In genomic region chr10:62577673-62578337, GRCm38 (mm10) we compare ENCODE assay signal across 8 mouse cellular contexts. TPM values are rescaled to one million over a fixed set of nuclear protein-coding genes. Genes with fewer than 3 reads are reported as not detected.
DNase-seq lines count a peak whose midpoint lies in the region; ATAC-seq and TF ChIP-seq lines count a peak whose summit lies in the region.

No protein-coding gene starts in this region.

- peak overlapping the region; percentile 87 for H3K9ac ChIP-seq in kidney, embryonic 16.5 days (replicated peaks; ENCODE audit: low read length)
- H3K9ac ChIP-seq in MEL (ENCODE audit: control insufficient read depth, low read depth, low read length, poor library complexity, severe bottlenecking) = peak overlapping the region; percentile 78
- peak overlapping the region; percentile 70 for H3K9ac ChIP-seq in limb, embryonic 11.5 days (ENCODE audit: low read length)
- H3K9ac ChIP-seq in neural tube, embryonic 15.5 days (replicated peaks) = peak overlapping the region; percentile 83

- 1% methylated on average over 53 of the region's 54 CpGs for WGBS in kidney, embryonic 16.5 days
- WGBS in limb, embryonic 11.5 days = 1% methylated on average over 54 of the region's 54 CpGs
- 2% methylated on average over 54 of the region's 54 CpGs for WGBS in neural tube, embryonic 15.5 days

- H3K4me3 ChIP-seq in kidney, embryonic 16.5 days (ENCODE audit: low read length) = peak overlapping the region; percentile 96
- H3K4me3 ChIP-seq in MEL (ENCODE audit: control insufficient read depth in 1 of 2, insufficient read depth in 1 of 2, low read depth in 2 of 2, low read length in 2 of 2) = peak overlapping the region; percentile 65 to 68
- peak overlapping the region; percentile 76 for H3K4me3 ChIP-seq in limb, embryonic 11.5 days (ENCODE audit: low read depth, low read length)
- H3K4me3 ChIP-seq in neural tube, embryonic 15.5 days (replicated peaks) = peak overlapping the region; percentile 92

- peaks cover 13% of the 10 kb centered on the region for H3K4me1 ChIP-seq in kidney, embryonic 16.5 days (ENCODE audit: insufficient read depth, low read length)
- H3K4me1 ChIP-seq in MEL (ENCODE audit: control insufficient read depth in 1 of 2, insufficient read depth in 2 of 2, low read length in 2 of 2) = no peaks in the 10 kb centered on the region
- H3K4me1 ChIP-seq in limb, embryonic 11.5 days (ENCODE audit: control insufficient read depth, insufficient read depth, low read length) = peaks cover 3% of the 10 kb centered on the region; the same call in 1 of the 2 replicates
- H3K4me1 ChIP-seq in neural tube, embryonic 15.5 days = peaks cover 25% of the 10 kb centered on the region

- H3K79me2 ChIP-seq in MEL (ENCODE audit: control insufficient read depth, insufficient read depth, low read length, poor library complexity) = peaks cover 15% of the 10 kb centered on the region

- DNase-seq in kidney, postnatal 14 days = no peak
- no peak for DNase-seq in MEL (ENCODE audit: low read depth, low spot score)
- DNase-seq in limb, embryonic 11.5 days (ENCODE audit: low spot score) = no peak
- no peak for DNase-seq in cerebellum, adult 11 months
- no peak for DNase-seq in gastrocnemius, postnatal 14 days

- no peaks in the 10 kb centered on the region for H3K27me3 ChIP-seq in kidney, embryonic 16.5 days (ENCODE audit: insufficient read depth, low read length)
- H3K27me3 ChIP-seq in MEL (ENCODE audit: control insufficient read depth in 1 of 2, insufficient read depth in 2 of 2, low read length in 2 of 2) = no peaks in the 10 kb centered on the region
- H3K27me3 ChIP-seq in limb, embryonic 11.5 days (ENCODE audit: control insufficient read depth, insufficient read depth, low read length) = no peaks in the 10 kb centered on the region
- H3K27me3 ChIP-seq in neural tube, embryonic 15.5 days (replicated peaks) = no peaks in the 10 kb centered on the region

- no peak overlapping the region for H3K27ac ChIP-seq in kidney, embryonic 16.5 days (ENCODE audit: low read length)
- H3K27ac ChIP-seq in MEL (ENCODE audit: control insufficient read depth, low read depth, low read length) = peak overlapping the region; percentile 42; the same call in 1 of the 2 replicates
- no peak overlapping the region for H3K27ac ChIP-seq in limb, embryonic 11.5 days (replicated peaks; ENCODE audit: low read depth, low read length)
- peak overlapping the region; percentile 86 for H3K27ac ChIP-seq in neural tube, embryonic 15.5 days (replicated peaks)

- TF ChIP-seq EP300 in MEL (IDR thresholded peaks at IDR 0.05; ENCODE audit: low read depth in 1 of 2, low read length in 2 of 2) = no peak

- no peak for TF ChIP-seq RAD21 in MEL (IDR thresholded peaks at IDR 0.05; ENCODE audit: low read depth, low read length)

- no peak for TF ChIP-seq CTCF in MEL (IDR thresholded peaks at IDR 0.05 in 2 of 3, conservative IDR thresholded peaks at IDR 0.05 in 1 of 3; ENCODE audit: control insufficient read depth in 1 of 3, insufficient read depth in 1 of 3, low read depth in 2 of 3, low read length in 3 of 3, poor library complexity in 1 of 3, severe bottlenecking in 1 of 3)

- peak overlapping the region; percentile 94 for H3K4me2 ChIP-seq in kidney, embryonic 16.5 days (replicated peaks; ENCODE audit: low read depth, low read length)
- peak overlapping the region; percentile 91 for H3K4me2 ChIP-seq in limb, embryonic 11.5 days (ENCODE audit: low read depth, severe bottlenecking)
- H3K4me2 ChIP-seq in neural tube, embryonic 15.5 days = peak overlapping the region; percentile 89

- peak in 1 of 2 experiments; percentile 98; a peak in 2 of 4 replicates for TF ChIP-seq POLR2A in MEL (IDR thresholded peaks at IDR 0.05; ENCODE audit: control insufficient read depth in 1 of 2, insufficient read depth in 1 of 2, low read depth in 1 of 2, low read length in 2 of 2, poor library complexity in 1 of 2)

- no peaks in the 10 kb centered on the region for H3K9me3 ChIP-seq in kidney, embryonic 16.5 days (ENCODE audit: low read length)
- no peaks in the 10 kb centered on the region for H3K9me3 ChIP-seq in MEL (replicated peaks; ENCODE audit: insufficient read depth, low read length)
- no peaks in the 10 kb centered on the region for H3K9me3 ChIP-seq in limb, embryonic 11.5 days (ENCODE audit: control insufficient read depth, low read length)
- no peaks in the 10 kb centered on the region for H3K9me3 ChIP-seq in neural tube, embryonic 15.5 days (replicated peaks)

- H3K36me3 ChIP-seq in kidney, embryonic 16.5 days (ENCODE audit: insufficient read depth, low read length) = peaks cover 33% of the 10 kb centered on the region
- H3K36me3 ChIP-seq in MEL (ENCODE audit: control insufficient read depth in 1 of 2, insufficient read depth in 2 of 2, low read length in 2 of 2) = peaks cover 14 to 21% of the 10 kb centered on the region in 2 experiments
- H3K36me3 ChIP-seq in limb, embryonic 11.5 days (ENCODE audit: control insufficient read depth, insufficient read depth, low read length) = peaks cover 12% of the 10 kb centered on the region
- peaks cover 50% of the 10 kb centered on the region for H3K36me3 ChIP-seq in neural tube, embryonic 15.5 days

- intact Hi-C loops in gastrocnemius, postnatal 14 days (cut with DNase I; ENCODE audit: low total_unique reads) = no loop called here

- peak; percentile 80 for ATAC-seq in kidney, embryonic 16.5 days (ENCODE audit: low FRiP score, low TSS enrichment)
- peak; percentile 74 for ATAC-seq in erythroblast, adult 5-6 weeks (replicated peaks; ENCODE audit: low FRiP score, poor library complexity, severe bottlenecking)
- peak; percentile 71 for ATAC-seq in limb, embryonic 11.5 days (ENCODE audit: insufficient number of reproducible peaks, low FRiP score, low TSS enrichment, low read depth)
- peak; percentile 83 for ATAC-seq in neural tube, embryonic 15.5 days (ENCODE audit: low FRiP score)

TF ChIP-seq in MEL, 35 proteins besides CTCF, POLR2A, EP300 and RAD21:
- TF ChIP-seq UBTF (IDR thresholded peaks at IDR 0.05; ENCODE audit: borderline replicate concordance, insufficient read depth, low read depth, low read length) (peak; percentile 94; the same call in 1 of the 2 replicates), MAZ (IDR thresholded peaks at IDR 0.05; ENCODE audit: low read depth, low read length) (no peak)

RNA-seq across cellular contexts. Expression of gene Kif1bp, which starts 0.5 kb away (rescaled TPM):
- polyA plus RNA-seq in kidney, embryonic 16.5 days (2015; fragmentation: Nextera tagmentation; extraction: Ambion mirVana) = 35.5 and 39.0 TPM in 2 replicates
- total RNA-seq in MEL (2012; rRNA removed) = 17.3 and 17.6 TPM in 2 replicates
- polyA plus RNA-seq in MEL (2012; ENCODE audit: insufficient read depth in 1 of 2, insufficient read length in 2 of 2, low read depth in 1 of 2, low replicate concordance in 2 of 2, missing spikeins in 1 of 2) = 100 to 1,000 TPM in 1 of 2 experiments, 10 to 100 TPM in 1; 24.7 to 177 TPM
- total RNA-seq in erythroblast, adult 5-6 weeks (2015; ENCODE audit: low replicate concordance) = 7.3 and 16.1 TPM in 2 replicates
- total RNA-seq in erythroblast, adult 5-6 weeks (2017; ENCODE audit: low replicate concordance) = 3.5 and 7.9 TPM in 2 replicates
- polyA plus RNA-seq in limb, embryonic 11.5 days (2014; fragmentation: Nextera tagmentation; extraction: Ambion mirVana) = 43.1 and 46.4 TPM in 2 replicates
- polyA plus RNA-seq in neural tube, embryonic 15.5 days (2015; fragmentation: Nextera tagmentation; extraction: Ambion mirVana) = 68.7 and 75.5 TPM in 2 replicates
- total RNA-seq in gastrocnemius, postnatal 14 days (2021) = 10 to 100 TPM; 21.6 to 22.8 TPM

RNA-seq across cellular contexts. Expression of gene Ddx21, which starts 24.3 kb away (rescaled TPM):
- 20.8 and 23.2 TPM in 2 replicates for polyA plus RNA-seq in kidney, embryonic 16.5 days (2015; fragmentation: Nextera tagmentation; extraction: Ambion mirVana)
- 299 and 313 TPM in 2 replicates for total RNA-seq in MEL (2012; rRNA removed)
- 1,000 to 10,000 TPM in 1 of 2 experiments, 100 to 1,000 TPM in 1; 386 to 2,442 TPM for polyA plus RNA-seq in MEL (2012; ENCODE audit: insufficient read depth in 1 of 2, insufficient read length in 2 of 2, low read depth in 1 of 2, low replicate concordance in 2 of 2, missing spikeins in 1 of 2)
- total RNA-seq in erythroblast, adult 5-6 weeks (2015; ENCODE audit: low replicate concordance) = 20.1 and 25.4 TPM in 2 replicates
- total RNA-seq in erythroblast, adult 5-6 weeks (2017; ENCODE audit: low replicate concordance) = 20.2 and 25.0 TPM in 2 replicates
- 36.1 and 40.2 TPM in 2 replicates for polyA plus RNA-seq in limb, embryonic 11.5 days (2014; fragmentation: Nextera tagmentation; extraction: Ambion mirVana)
- 12.0 and 14.3 TPM in 2 replicates for polyA plus RNA-seq in neural tube, embryonic 15.5 days (2015; fragmentation: Nextera tagmentation; extraction: Ambion mirVana)
- total RNA-seq in gastrocnemius, postnatal 14 days (2021) = 10 to 100 TPM; 25.1 to 34.3 TPM

RNA-seq across cellular contexts. Expression of gene Srgn, which starts 50.6 kb away (rescaled TPM):
- polyA plus RNA-seq in kidney, embryonic 16.5 days (2015; fragmentation: Nextera tagmentation; extraction: Ambion mirVana) = 8.2 and 9.6 TPM in 2 replicates
- total RNA-seq in MEL (2012; rRNA removed) = 217 and 236 TPM in 2 replicates
- 100 to 1,000 TPM in 1 of 2 experiments, not detected in 1; 164 TPM for polyA plus RNA-seq in MEL (2012; ENCODE audit: insufficient read depth in 1 of 2, insufficient read length in 2 of 2, low read depth in 1 of 2, low replicate concordance in 2 of 2, missing spikeins in 1 of 2)
- 708 and 861 TPM in 2 replicates for total RNA-seq in erythroblast, adult 5-6 weeks (2015; ENCODE audit: low replicate concordance)
- total RNA-seq in erythroblast, adult 5-6 weeks (2017; ENCODE audit: low replicate concordance) = 235 and 417 TPM in 2 replicates
- 3.9 and 4.3 TPM in 2 replicates for polyA plus RNA-seq in limb, embryonic 11.5 days (2014; fragmentation: Nextera tagmentation; extraction: Ambion mirVana)
- polyA plus RNA-seq in neural tube, embryonic 15.5 days (2015; fragmentation: Nextera tagmentation; extraction: Ambion mirVana) = 10.1 and 27.5 TPM in 2 replicates
- total RNA-seq in gastrocnemius, postnatal 14 days (2021) = 10 to 100 TPM; 11.8 to 14.0 TPM

Comparison
In these comparisons a context has a peak if more than half of its experiments do, and no peak if none do; other contexts are left out.
1. H3K27ac ChIP-seq: peak in MEL (single experiment) and neural tube, embryonic 15.5 days (single experiment); none in kidney, embryonic 16.5 days (single experiment) and limb, embryonic 11.5 days (single experiment).
2. Peak in every context shown above with its lines, with median percentiles within 50 percentile points of each other: ATAC-seq, H3K4me2 ChIP-seq, H3K4me3 ChIP-seq and H3K9ac ChIP-seq.